Mouse (Mus musculus) cortical plate, adult 2 months (tissue): ENCODE data around the gene Gadd45b.

Experiments
- CTCF ChIP-seq: fragments of 200-500 bp; IDR thresholded peaks from 2 replicates; pipeline ENCODE4 v1.5.1; 2011; ENCODE audit warnings: mild to moderate bottlenecking, control low read depth, low read length; ENCODE audit not compliant: insufficient read depth; ENCODE audit errors: extremely low read depth
- POLR2A ChIP-seq: fragments of 200-500 bp; IDR thresholded peaks from 2 replicates; pipeline ENCODE4 v1.6.1; 2011; ENCODE audit warnings: mild to moderate bottlenecking, low read length, control low read depth; ENCODE audit not compliant: insufficient read depth; ENCODE audit errors: extremely low read depth

DNA sequence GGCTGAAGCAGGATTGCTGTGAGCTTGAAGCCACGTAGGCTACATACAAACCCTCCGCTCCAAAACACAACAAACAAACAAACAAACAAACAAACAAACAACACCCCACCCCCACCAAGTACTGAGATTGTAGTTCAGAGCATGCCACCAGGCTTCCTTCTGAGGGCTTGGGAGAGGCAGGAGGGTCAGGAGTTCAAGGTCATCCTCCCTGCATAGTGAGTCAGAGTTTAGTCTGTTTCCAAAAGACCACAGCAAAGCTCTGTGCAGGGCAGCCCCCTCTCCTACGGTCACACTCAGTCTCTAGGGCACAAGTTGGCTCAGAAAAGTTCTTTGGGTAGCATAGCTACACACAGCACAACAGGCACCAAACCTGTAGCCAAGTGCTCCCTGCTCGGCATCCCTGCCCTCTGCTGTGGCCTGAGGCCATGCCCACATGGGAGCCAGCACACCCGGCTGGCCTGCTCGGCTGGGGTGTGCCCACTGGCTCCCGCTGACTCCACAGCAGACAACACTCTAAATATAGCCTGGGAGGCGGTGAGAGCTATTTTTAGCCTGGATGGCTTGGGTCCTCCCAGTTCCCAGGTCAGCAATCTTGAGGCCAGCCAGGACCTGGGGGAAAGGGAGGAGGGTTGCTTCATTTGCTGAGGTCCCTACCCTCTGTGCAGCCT is 10.6 kb downstream of the Gadd45b start:
- TF ChIP-seq POLR2A (no peak), CTCF (no peak)
